Comparison of ENCODE assay signal across 22 mouse cellular contexts in the genomic region with DNA sequence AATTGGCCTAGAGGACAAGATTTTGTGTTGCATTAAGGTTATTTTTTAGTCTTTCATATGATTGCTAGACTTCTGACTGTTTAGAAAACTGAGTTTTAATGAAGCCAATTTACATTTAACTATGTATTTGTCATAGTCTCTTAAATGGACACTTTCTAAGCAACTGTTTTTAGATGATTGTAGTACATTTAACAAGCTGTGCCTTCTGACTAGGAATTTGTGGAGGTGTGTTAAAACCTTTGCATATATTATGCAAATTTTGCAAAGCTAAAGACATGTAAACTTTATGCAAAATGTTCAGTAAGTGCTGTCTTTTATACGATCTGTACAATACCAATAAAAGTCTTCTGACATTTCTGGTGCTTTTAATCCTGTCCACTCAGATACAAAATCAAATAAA.
"Had no signal": no experiment of that assay in that cellular context is flagged by ENCODE, and none has a peak within 500 bp of the region (broad histone marks: within the 10 kb centered on the region; RNA-seq: fewer than 3 reads in every experiment).

No protein-coding gene starts in this region.

- ATAC-seq: hindbrain, embryonic 16.5 days; hindbrain, postnatal 0 days; inflammation-experienced regulatory T-cells, adult 6 months; intestine, embryonic 15.5 days; intestine, embryonic 16.5 days; intestine, postnatal 0 days had no signal

- DNase-seq: heart, postnatal 10 days; heart, postnatal 14 days; heart, postnatal 36 days; heart, postnatal 4 days; kidney, adult 11 months; kidney, adult 18-20 months; kidney, adult 2 months; kidney, adult 8-10 months; kidney, adult 9 months; kidney, postnatal 10 days; kidney, postnatal 14 days; kidney, postnatal 25 days; kidney, postnatal 36 days; kidney, postnatal 4 days; layer of hippocampus, adult 9-11 months; layer of hippocampus, postnatal 36 days had no signal
